Mouse (Mus musculus) thymus, postnatal 36 days (tissue): ENCODE data around the gene Gpn1.

Source experiments
- DNase-seq, 2 experiments: peaks; one replicate each; pipeline ENCODE4 v3.0.0; 2022; ENCODE audit warnings: mixed read lengths in 2 of 2

Gpn1 gene

GRCm38 (mm10) chr5:31560352-31560751, 65.8 kb downstream of the Gpn1 start:
- no peak for DNase-seq

- DNase-seq = no peak
Observed at GRCm38 (mm10) chr5:31562036-31562666, 67.6 kb downstream of the Gpn1 start.
